Mouse (Mus musculus): ENCODE data around the gene Gm21972.

The Gm21972 gene

DNA sequence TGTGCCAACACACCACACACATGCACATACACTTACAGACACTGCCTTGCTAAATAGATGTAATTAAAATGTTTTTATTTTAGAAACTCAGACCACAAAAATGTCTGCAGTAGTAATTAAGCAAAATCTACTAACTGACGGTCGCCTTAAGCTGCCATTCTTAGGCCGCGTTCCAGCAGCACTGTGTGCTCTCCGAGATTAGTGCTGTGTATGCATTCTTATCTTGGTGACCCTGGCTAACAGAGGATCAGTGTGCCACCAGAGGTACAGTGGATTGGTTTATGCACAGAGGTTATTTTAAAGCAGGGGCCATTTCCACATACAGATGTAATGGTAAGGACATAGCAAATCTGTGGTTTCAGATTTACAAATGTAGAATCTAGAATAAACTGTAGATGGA, 27.6 kb downstream of the Gm21972 start:
- peak in 1 of 2 experiments; percentile 28 for DNase-seq (ENCODE audit: low spot score in 2 of 2)

DNA sequence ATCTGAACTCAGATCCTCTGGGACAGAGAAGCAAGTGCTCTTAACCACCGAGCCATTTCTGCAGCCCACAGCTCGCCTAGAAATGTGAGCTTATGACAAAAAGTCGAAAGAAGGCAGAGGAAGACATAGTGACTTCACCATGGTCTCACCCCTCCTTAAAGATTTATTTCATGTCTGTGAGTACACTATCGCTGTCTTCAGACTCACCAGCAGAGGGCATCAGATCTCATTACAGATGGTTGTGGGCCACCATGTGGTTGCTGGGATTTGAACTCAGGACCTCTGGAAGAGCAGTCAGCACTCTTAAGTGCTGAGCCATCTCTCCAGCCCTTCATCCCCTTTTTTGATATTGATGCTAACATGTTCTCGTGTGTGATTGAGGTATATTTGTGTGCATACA, 41.2 kb downstream of the Gm21972 start:
- DNase-seq (ENCODE audit: low spot score in 2 of 2), result no peak

DNA sequence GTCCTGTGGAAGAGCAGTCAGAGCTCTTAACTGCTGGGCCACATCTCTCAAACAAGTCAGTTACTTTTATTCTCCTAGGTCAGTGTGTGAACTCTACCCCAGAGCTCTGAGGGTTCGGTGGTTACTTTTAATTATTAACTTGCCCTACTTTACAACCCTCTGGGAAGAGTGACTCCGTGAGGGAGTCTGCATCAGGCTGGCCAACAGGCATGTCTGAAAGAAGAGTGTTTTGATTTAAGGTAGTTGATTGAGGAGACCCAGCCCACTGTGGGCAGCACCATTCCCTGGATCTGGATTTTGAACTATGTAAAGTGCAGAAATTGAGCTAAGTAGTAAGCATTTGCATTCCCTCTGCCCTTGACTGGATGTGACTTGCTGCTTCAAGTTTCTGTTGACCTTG, 42.6 kb downstream of the Gm21972 start:
- no peak for DNase-seq (ENCODE audit: low spot score in 2 of 2)

DNA sequence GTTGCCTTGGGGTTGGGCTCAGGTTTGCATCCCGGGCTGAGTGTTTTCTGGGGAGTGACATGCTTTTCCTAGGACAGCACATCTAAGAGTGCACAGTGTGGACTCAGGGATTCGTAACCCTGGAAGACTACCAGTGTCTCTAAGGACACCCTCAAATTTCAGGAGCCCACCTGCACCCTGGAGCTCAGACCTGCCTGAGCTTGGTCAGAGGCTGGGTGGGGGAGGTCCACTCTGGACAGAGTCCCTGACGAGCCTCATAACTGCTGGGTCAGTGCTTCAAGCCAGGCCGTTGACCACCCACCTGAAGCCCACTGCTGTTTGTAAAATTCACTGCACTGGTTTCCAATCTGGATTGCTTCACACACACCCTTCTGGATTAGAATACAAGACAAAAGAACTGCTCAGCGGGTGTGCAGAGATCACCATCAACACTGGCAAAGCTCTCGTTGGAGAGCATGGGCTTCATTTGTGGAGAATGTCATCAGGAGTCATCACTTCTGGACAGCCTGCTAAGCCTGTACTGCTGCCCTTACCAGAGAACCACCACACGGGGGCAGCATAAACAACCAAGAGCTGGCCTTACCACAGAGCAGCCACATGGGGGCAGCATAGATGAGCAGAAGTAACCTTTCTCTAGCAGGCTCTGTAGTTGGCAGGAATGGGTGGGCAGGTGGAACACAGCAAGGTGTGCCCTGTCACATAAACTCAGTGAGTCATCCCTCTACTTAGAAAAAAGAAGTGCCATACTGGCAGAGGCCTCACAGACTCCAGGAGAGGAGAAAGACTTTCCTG, 45.2 kb downstream of the Gm21972 start:
- DNase-seq (ENCODE audit: low spot score in 2 of 2), result peak; percentile 85 to 95

DNA sequence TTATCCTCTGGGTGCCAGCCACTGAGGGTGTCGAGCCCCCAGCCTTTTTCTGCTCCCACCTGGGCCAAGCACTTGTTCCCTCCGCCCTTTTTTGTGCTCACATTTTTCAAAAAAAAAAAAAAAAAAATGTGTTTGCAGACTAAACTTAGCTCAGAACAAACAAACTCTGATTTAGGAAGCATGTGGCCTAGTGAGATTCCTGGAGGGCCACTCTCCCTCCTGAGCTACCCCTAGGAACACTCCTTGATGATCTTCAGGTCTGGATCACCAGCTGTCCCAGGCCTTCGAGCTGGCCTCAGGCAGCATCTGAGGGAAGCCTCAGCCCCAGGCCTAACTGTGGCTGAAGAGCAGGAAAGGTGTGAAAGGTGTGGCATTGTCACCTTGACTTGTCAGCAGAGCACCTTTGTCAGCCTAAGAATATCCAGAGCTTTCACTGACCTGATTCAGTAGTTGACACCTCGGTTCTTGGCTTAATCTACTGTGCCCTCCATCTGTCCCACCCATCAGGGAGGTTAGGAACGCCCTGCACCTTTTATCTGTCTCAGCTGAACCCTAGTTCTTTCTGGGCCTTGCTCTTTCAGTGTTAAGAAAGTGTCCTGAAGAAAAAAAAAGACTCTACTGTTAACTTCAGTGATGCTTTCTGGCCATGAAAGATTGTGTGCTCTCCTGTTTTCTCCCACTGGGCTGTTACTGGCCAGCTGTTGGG, 48.7 kb downstream of the Gm21972 start:
- no peak for DNase-seq (ENCODE audit: low spot score in 2 of 2)

DNA sequence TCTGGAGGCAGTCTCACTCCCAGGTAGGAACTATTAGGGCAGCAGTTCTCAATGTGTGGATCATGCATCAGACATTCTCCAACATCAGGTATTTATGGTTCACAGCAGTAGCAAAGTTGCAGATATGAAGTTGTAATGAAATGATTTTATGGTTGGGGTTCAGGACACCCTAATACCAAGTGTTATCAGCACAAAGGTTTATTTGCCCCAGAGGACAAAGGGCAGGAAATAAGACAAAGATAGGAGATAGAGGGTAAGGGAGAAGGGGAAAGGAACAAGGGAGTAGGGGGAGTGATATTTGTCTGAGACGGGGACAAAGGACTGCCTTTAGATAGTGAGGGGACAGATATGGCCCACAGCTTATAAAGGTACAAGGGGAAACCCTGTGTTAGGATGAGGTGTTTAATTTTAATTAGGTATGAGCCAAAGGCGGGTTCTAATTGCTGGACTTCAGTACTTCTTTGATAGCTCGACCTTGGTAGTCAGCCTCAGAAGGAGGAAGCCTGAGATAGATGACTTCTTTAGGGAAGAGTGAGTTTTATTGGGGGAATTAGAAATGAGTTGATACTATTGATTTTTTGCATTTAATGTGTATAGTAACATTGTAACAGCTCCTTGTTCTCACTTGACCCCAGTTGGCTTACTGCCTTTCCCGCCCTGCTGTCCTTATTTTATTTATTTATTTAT, 50.3 kb downstream of the Gm21972 start:
- no peak for DNase-seq (ENCODE audit: low spot score in 2 of 2)

DNA sequence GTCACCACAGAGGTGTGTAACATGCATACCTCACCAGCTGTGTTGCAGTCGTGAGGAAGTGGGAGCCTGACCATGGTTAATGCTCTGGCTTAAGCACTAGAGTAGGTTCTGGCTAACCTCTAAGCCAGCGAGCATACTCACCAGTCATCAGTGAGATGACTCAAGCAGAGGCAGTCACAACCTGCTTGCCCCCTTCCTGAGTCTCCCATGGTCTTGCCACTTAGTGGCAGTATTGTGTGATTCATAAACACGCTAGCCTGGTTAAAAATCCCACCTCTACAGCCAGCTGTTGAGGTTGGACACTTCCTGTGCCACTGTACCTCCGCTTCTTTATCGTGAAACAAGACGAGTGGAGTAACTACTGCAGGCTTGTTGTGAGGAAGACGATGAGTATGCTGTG, 53.3 kb downstream of the Gm21972 start:
- DNase-seq (ENCODE audit: low spot score in 2 of 2), result peak in 1 of 2 experiments; percentile 13

DNA sequence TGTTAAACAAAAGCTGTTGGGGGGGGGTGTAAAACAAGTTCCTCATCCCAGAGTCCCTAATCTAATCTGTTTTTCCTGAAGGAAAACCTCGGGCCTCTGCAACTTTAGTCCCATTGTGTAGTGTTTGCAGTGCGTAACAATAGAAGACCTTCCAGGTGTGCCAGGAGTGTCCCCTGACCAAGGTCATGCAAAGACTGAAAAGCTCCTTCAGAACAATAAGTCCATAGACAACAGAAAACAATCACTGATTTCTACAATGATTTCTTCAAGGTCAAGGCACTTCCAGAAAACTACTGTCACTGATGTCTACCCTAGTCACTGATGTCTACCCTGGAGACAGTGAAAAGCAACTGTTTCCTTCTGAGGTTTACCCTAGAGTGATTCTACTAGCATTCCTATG, 54.4 kb downstream of the Gm21972 start:
- DNase-seq (ENCODE audit: low spot score in 2 of 2), result no peak

DNA sequence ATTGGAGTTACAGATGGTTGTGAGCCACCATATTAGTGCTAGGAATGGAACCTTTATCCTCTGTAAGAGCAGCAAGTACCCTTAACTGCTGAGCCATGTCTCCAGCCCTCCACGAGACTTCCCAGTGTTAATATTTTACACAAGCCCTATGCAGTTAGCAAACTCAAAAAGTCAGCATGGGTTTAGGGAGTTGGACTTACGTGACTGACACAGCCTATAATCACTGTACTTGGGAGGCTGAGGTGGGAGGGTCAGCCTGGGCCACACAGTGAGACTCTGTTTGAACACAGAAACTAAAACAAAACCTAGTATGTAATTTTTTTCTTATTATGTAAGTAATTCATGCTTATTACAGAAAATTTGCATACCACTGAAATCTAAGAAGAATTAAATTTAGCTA, 54.8 kb downstream of the Gm21972 start:
- no peak for DNase-seq (ENCODE audit: low spot score in 2 of 2)

DNA sequence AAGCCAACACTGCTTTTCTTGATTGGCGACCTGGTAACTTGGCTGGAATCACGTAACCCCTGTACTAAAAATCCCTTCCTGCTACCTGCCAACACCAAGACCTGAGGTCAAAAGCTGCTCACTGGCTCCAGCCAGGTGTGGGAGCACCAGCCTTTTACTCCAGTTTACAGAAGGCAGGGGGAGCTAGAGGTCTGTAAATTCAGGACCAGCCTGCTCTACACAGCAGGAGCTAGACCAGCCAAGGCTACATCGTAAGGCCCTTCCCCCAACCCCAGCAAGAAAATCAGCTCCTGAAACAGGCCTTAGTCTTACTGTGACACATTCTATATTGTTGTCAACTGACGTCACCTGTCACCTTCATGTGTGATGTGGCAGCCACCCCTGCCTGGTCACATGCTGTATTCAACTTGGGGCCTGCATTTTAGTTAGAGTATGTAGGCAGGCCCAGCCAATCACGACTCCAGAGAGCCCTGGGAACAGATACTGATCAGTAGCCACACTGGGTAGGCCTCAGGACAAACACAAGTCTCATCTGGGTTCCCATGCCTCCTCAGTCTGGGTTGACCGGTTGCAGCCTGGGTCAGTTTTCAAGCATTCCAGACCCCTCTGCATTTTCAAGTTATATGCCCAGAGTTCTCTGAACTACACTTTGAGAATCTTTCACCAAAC, 55.7 kb downstream of the Gm21972 start:
- peak in 1 of 2 experiments; percentile 15 for DNase-seq (ENCODE audit: low spot score in 2 of 2)

DNA sequence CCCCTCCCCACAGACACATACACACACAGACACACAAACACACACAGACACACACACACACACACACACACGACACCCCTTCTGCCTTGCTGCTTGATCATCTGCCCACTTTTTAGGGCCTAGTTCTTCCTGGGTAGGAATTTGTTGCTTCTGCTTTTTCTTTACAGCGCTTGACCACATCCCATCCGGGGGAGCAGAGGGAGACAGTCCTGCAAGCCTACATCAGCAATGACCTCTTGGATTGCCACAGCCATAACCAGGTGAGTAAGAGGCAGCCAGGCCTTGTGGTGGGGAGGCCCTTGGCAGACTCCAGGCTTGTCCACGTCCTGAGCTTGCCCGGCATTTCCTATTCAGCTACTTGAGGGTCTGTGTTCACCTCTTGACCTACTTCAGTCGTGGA, 57.4 kb downstream of the Gm21972 start:
- DNase-seq (ENCODE audit: low spot score in 2 of 2), result no peak

DNA sequence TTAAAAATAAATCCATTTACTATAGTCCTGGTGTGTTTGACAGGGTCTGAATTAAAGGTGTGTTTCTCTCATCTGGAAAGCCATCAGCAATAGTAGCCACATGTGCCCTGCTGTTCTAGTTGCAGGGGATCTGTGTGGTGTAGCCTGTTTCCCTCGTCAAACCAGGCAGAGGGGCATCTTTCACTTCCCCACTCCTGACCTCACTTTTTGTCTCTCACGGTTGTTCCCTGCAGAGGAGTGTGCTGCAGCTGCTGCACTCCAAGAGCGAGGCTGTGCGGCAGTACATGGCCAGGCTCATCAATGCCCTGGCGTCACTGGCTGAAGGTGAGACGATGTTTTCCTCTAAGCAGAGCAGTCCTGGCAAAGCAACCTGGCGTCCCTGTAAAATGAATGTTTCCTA, 60.6 kb downstream of the Gm21972 start:
- DNase-seq (ENCODE audit: low spot score in 2 of 2), result no peak

DNA sequence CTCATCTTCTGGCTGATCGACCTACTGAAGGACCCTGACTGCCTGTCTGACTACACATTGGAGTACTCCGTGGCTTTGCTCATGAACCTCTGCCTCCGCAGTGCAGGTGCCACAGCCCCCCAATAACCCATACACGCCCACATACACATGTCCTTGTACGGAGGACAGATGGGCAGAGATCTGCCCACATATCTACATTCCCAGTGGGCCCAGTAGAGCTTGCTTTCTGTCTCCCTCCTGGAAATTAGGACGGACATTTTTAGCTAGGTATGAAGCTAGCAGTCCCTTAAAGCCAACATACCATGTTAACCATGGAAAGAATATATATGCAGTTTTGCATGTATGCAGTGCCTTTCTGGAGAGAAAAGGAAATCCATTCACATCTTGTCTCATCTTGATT, 64.8 kb downstream of the Gm21972 start:
- DNase-seq (ENCODE audit: low spot score in 2 of 2), result no peak

DNA sequence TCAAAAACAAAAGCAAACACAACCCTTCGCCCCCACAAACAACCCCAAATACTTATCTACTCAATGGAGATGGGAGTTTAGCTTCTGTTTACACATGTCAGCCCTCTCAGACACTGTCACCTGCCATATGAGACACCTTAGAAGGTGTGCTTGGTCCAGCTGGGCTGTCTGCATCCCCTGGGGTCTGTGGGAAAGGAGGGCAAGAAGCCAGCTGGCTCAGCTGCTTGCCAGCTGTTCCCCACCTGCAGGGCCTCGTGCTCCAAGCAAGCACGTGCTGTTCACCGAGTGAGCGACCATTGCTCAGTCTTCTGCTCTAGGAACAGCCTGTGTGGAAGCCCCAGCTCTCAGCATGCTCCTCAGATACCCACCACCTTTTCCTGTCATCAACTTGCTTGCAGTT, 65.6 kb downstream of the Gm21972 start:
- DNase-seq (ENCODE audit: low spot score in 2 of 2), result no peak

DNA sequence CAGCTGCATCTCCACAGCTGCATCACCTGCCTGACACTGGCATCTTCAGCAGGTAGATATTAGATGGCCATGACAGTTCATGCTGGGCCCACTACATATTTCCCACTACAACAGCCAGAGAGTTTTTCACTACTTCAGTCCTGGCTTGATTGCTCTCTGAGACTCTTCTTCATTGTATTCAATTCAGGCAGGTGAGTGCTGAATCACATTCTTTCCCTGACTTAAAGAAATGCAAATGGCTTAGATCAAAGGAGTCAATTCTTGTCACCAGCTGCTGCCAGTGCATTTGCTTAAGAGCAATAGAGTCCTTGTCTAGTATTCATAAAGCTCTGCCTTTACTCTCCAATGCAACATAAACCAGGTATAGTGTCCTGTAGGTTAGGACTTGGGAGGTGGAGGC, 67.9 kb downstream of the Gm21972 start:
- DNase-seq (ENCODE audit: low spot score in 2 of 2), result no peak

DNA sequence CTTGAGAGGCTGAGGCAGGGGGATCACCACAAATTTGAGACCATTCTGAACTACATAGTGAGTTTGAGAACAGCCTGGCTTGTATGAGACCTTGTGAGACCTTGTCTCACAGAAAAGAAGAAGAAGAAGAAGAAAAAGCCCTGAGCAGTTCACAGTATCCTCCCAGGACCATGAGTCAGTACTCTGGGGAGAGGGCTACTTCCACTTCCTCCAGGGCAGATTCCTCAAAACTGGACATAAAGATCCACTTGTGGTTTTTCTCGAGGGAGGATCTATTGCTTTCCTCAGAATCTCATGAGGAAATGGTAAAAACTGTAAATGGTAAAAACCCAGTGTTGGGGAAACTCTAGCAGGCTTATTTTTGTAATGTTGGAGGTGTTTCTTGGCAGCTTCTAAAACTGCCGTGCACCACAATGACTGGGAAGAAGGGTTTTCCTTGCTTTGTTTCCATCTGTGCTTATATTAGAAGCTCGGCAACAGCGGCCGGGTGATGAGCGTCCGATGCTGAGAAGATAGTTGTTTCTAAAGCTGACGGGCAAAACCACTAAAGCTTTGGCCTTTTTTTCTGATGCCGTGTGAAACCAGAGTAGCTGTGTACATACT, 69.3 kb downstream of the Gm21972 start:
- DNase-seq (ENCODE audit: low spot score in 2 of 2), result no peak

DNA sequence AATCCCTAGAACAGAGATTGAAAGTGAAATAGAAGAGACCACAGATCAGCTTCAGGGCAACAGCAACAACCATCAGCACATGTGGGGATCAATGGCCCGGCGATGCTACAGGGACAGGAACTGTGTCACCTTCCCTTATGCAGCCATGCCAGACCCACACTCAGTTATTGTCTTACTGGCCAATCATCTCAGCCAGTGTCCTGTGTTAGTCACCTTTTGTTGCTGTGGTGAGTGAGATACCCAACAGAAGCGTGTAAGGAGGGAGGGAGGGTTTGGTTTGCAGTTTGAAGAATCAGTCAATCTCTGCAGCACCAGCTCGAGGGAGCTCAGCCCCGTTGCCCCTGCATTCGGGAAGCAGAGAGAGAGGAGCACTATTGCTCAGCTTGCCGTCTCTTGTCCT, 77.2 kb downstream of the Gm21972 start:
- DNase-seq (ENCODE audit: low spot score in 2 of 2), result no peak

DNA sequence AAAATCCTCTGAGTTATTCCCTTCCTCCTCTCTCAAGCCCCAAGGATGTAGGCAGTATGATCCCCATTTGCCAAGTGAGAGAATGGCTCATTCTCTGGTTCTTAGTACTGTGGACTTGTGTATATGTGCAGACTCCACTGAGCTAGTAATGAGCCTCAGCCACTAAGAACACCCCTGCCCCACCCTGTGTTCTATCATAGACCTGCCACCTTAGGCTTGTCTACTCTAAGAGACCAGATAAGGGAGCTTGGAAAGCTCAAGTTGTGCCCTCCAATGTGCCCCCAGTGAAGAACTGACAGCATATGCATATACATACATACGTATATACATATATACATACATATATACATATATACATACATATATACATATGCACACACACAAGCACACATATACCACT, 78.1 kb downstream of the Gm21972 start:
- peak in 1 of 2 experiments; percentile 24 for DNase-seq (ENCODE audit: low spot score in 2 of 2)

Data from spleen, postnatal 4 days (tissue).